Mouse (Mus musculus): ENCODE data around the gene Rab44. TPM values are rescaled to one million over a fixed set of nuclear protein-coding genes. Genes with fewer than 3 reads are reported as not detected.

The Rab44 gene
- polyA plus RNA-seq, 1 experiment = 0.06 TPM

DNA sequence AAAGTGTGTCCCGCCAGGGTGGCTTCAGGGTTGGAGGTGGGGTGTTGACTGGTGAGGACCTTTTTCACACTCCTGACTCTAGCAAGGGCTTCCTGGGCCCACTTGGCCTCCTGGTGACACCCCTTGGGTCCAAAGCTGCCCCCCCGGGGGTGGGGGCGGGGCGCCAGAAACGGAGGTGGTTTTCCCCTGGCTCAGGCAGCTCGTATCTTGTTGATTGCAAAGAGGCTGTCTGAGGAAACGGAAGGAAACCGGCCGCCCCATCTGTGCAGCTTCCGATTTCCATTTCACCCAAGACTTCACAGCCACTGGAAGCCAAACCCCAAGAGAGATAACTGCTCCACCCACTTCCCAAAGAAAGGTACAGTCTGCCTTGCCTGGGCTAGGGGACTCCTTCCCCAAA is 58.1 kb downstream of the Rab44 start:
- H3K79me3 ChIP-seq (ENCODE audit: low read depth) = no peaks in the 10 kb centered on the region
- H3K36me3 ChIP-seq (ENCODE audit: control insufficient read depth, insufficient read depth) = no peaks in the 10 kb centered on the region
- no peak overlapping the region for H3ac ChIP-seq (ENCODE audit: control insufficient read depth, insufficient read length, low read depth)
- TF ChIP-seq MYOG (IDR thresholded peaks at IDR 0.05; ENCODE audit: control insufficient read depth, extremely low read depth, insufficient read length) (no peak), CEBPB (IDR thresholded peaks at IDR 0.05; ENCODE audit: low read depth) (no peak), MYOD1 (IDR thresholded peaks at IDR 0.05; ENCODE audit: control insufficient read depth, insufficient read length, low read depth) (no peak), USF1 (IDR thresholded peaks at IDR 0.05; ENCODE audit: low read depth) (no peak), MAX (IDR thresholded peaks at IDR 0.05) (no peak), CTCF (IDR thresholded peaks at IDR 0.05; ENCODE audit: control insufficient read depth, insufficient read depth, insufficient read length) (no peak), FOSL1 (IDR thresholded peaks at IDR 0.05; ENCODE audit: insufficient read depth, low read length, poor library complexity, severe bottlenecking) (no peak)
- no peaks in the 10 kb centered on the region for H3K79me2 ChIP-seq (ENCODE audit: control insufficient read depth, insufficient read depth)
- no peak overlapping the region for H3K4me3 ChIP-seq (ENCODE audit: insufficient read depth, poor library complexity, severe bottlenecking)
- no peaks in the 10 kb centered on the region for H3K27me3 ChIP-seq (ENCODE audit: control insufficient read depth, insufficient read depth, insufficient read length)

DNA sequence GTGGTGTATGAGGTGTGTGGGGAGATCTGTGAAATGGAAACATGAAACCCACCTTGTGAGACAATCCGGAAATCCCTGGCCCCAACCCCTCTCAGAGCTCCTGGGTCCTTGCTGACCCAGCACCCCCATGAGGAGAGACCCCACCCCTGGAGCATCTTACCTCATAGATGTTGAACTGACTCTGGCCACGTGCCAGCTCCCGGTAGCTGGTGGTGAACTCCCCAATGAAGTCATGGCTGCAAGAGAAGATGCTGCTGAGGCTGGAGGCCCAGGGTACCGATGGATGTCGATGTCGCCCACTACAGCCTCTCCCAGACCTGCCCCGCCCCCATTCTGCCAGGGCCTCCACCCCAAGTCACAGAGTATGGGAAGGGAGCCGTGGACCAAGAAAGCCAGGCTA is 59.2 kb downstream of the Rab44 start:
- H3K79me3 ChIP-seq (ENCODE audit: low read depth) = no peaks in the 10 kb centered on the region
- H3K79me2 ChIP-seq (ENCODE audit: control insufficient read depth, insufficient read depth) = no peaks in the 10 kb centered on the region
- H3ac ChIP-seq (ENCODE audit: control insufficient read depth, insufficient read length, low read depth) = no peak overlapping the region
- no peak overlapping the region for H3K4me3 ChIP-seq (ENCODE audit: insufficient read depth, poor library complexity, severe bottlenecking)
- no peaks in the 10 kb centered on the region for H3K27me3 ChIP-seq (ENCODE audit: control insufficient read depth, insufficient read depth, insufficient read length)
- no peak for TF ChIP-seq CTCF (IDR thresholded peaks at IDR 0.05; ENCODE audit: control insufficient read depth, insufficient read depth, insufficient read length)
- no peak for TF ChIP-seq MAX (IDR thresholded peaks at IDR 0.05)
- no peak for TF ChIP-seq MYOG (IDR thresholded peaks at IDR 0.05; ENCODE audit: control insufficient read depth, extremely low read depth, insufficient read length)
- TF ChIP-seq FOSL1 (IDR thresholded peaks at IDR 0.05; ENCODE audit: insufficient read depth, low read length, poor library complexity, severe bottlenecking) = no peak
- no peak for TF ChIP-seq CEBPB (IDR thresholded peaks at IDR 0.05; ENCODE audit: low read depth)
- TF ChIP-seq USF1 (IDR thresholded peaks at IDR 0.05; ENCODE audit: low read depth) = no peak
- no peak for TF ChIP-seq MYOD1 (IDR thresholded peaks at IDR 0.05; ENCODE audit: control insufficient read depth, insufficient read length, low read depth)
- no peaks in the 10 kb centered on the region for H3K36me3 ChIP-seq (ENCODE audit: control insufficient read depth, insufficient read depth)

DNA sequence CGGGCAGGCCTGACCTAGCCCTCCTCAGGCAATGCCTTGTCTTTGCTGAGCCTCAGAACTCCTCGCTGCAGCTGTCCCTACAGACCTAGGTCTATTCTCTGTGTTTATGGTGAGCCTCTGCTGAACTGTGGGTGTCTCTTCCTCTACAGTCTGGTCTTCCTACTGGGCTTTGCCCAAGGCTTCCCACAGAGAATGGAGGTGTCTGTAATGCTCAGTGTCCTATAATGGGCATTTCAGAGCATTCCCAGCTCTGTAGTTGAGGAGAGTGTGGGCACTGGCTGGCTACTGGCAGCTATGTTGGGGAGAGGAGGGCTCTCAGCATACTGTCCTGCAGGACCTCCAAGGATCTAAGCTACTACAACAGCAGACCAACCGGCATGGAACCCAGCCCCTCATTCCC is 61.7 kb downstream of the Rab44 start:
- Histone ChIP-seq H3K36me3 (ENCODE audit: control insufficient read depth, insufficient read depth) (no peaks in the 10 kb centered on the region), H3K79me3 (ENCODE audit: low read depth) (no peaks in the 10 kb centered on the region), H3K27me3 (ENCODE audit: control insufficient read depth, insufficient read depth, insufficient read length) (no peaks in the 10 kb centered on the region), H3K79me2 (ENCODE audit: control insufficient read depth, insufficient read depth) (no peaks in the 10 kb centered on the region), H3ac (ENCODE audit: control insufficient read depth, insufficient read length, low read depth) (no peak overlapping the region), H3K4me3 (ENCODE audit: insufficient read depth, poor library complexity, severe bottlenecking) (no peak overlapping the region)
- TF ChIP-seq CTCF (IDR thresholded peaks at IDR 0.05; ENCODE audit: control insufficient read depth, insufficient read depth, insufficient read length) (no peak), CEBPB (IDR thresholded peaks at IDR 0.05; ENCODE audit: low read depth) (no peak), MYOG (IDR thresholded peaks at IDR 0.05; ENCODE audit: control insufficient read depth, extremely low read depth, insufficient read length) (no peak)

DNA sequence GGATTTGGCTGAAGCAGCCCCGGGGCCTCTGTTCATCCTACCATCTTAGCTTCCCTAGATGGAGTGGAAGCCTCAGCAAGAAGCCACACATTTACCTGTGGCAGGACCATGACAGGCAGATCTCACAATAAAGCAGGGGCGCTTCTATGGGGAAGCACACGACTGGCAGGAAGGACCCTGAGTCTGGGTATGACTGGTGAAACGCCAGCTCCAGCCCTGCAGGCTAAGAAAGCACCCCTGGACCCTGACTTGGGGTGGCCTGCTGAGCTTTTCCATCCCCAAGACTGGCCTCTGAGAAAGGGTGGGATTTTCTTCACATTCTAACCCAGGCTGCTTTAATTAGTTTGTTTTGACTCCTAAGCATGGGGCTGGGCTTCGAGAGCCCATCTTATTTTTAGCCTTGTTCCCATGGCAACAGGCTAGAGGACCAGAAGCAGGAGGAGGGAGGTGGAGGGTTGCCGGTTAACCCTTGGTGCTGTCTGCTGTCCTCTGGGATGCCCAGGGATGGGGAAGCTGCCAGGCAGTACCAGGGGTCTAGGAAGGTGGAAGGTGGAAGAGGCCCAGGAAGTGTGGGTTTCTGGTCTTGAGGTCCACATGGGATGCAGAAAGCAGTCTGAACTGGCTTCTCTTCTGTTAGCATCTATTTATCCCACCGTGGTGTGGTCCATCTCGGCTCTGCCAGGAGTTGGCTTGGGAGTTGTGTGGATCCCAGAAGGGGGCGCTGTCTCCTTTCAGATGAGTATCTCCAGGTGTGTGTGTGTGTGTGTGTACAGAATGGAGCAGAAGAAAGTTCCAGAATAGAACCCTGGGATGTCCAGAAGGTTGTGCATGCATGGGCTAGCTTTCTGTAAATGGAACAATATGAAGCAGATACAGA is 62.7 kb downstream of the Rab44 start:
- H3ac ChIP-seq (ENCODE audit: control insufficient read depth, insufficient read length, low read depth) = no peak overlapping the region
- H3K36me3 ChIP-seq (ENCODE audit: control insufficient read depth, insufficient read depth) = no peaks in the 10 kb centered on the region
- H3K4me3 ChIP-seq (ENCODE audit: insufficient read depth, poor library complexity, severe bottlenecking) = no peak overlapping the region
- peak; percentile 57 for TF ChIP-seq CTCF (IDR thresholded peaks at IDR 0.05; ENCODE audit: control insufficient read depth, insufficient read depth, insufficient read length)
- no peak for TF ChIP-seq MAX (IDR thresholded peaks at IDR 0.05)
- no peaks in the 10 kb centered on the region for H3K79me3 ChIP-seq (ENCODE audit: low read depth)
- H3K79me2 ChIP-seq (ENCODE audit: control insufficient read depth, insufficient read depth) = no peaks in the 10 kb centered on the region
- no peaks in the 10 kb centered on the region for H3K27me3 ChIP-seq (ENCODE audit: control insufficient read depth, insufficient read depth, insufficient read length)

DNA sequence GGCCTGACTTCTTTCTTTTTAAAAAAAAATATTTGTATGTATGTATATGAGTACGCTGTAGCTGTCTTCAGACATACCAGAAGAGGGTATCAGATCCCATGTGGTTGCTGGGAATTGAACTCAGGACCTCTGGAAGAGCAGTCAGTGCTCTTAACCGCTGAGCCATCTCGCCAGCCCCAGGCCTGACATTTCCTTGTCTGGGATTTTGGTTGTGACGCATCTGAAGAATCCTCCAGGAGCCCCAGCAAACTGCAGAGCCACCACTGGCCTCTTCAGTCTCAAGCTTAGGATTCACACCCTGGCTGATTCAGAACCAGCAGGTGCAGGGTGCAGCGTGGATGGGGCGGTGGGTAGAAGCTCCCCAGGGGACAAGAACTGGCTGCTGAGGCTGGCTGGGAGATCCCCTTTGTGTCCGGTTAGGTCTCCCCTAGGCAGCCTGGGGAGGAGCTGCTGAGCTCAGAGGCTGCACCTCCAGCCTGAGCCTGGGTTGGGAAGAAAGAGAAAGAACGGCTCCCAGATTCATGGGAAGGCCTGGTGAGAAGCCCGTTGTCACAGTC is 64.6 kb downstream of the Rab44 start:
- no peaks in the 10 kb centered on the region for H3K79me2 ChIP-seq (ENCODE audit: control insufficient read depth, insufficient read depth)
- H3K79me3 ChIP-seq (ENCODE audit: low read depth) = no peaks in the 10 kb centered on the region
- H3K4me3 ChIP-seq (ENCODE audit: insufficient read depth, poor library complexity, severe bottlenecking) = no peak overlapping the region
- H3K36me3 ChIP-seq (ENCODE audit: control insufficient read depth, insufficient read depth) = no peaks in the 10 kb centered on the region
- no peak for TF ChIP-seq CTCF (IDR thresholded peaks at IDR 0.05; ENCODE audit: control insufficient read depth, insufficient read depth, insufficient read length)
- TF ChIP-seq MYOG (IDR thresholded peaks at IDR 0.05; ENCODE audit: control insufficient read depth, extremely low read depth, insufficient read length) = no peak
- TF ChIP-seq MAX (IDR thresholded peaks at IDR 0.05) = no peak
- no peak for TF ChIP-seq CEBPB (IDR thresholded peaks at IDR 0.05; ENCODE audit: low read depth)
- TF ChIP-seq USF1 (IDR thresholded peaks at IDR 0.05; ENCODE audit: low read depth) = no peak
- TF ChIP-seq MYOD1 (IDR thresholded peaks at IDR 0.05; ENCODE audit: control insufficient read depth, insufficient read length, low read depth) = no peak
- TF ChIP-seq FOSL1 (IDR thresholded peaks at IDR 0.05; ENCODE audit: insufficient read depth, low read length, poor library complexity, severe bottlenecking) = no peak
- no peak overlapping the region for H3ac ChIP-seq (ENCODE audit: control insufficient read depth, insufficient read length, low read depth)
- H3K27me3 ChIP-seq (ENCODE audit: control insufficient read depth, insufficient read depth, insufficient read length) = no peaks in the 10 kb centered on the region

DNA sequence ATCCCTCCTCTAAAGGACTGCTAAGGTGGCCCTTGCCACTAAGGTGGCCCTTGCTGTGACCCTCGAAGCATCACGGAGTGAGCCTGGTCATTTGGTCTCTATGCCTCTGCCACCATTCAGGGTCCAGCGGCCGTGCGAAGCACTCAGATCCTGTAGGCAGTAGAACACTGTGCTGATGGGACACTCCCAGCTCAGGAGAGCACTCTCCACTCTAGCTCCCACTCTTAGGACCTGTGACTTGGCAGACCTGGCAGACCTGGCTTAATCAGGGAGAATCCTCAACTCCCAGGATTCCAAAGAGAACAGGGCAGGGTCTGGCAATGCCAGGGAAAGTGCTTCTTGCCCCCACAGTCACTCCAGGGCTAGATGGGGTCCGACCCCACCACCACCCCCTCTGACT is 66.0 kb downstream of the Rab44 start:
- H3K79me3 ChIP-seq (ENCODE audit: low read depth) = no peaks in the 10 kb centered on the region
- no peak for TF ChIP-seq MYOG (IDR thresholded peaks at IDR 0.05; ENCODE audit: control insufficient read depth, extremely low read depth, insufficient read length)
- TF ChIP-seq USF1 (IDR thresholded peaks at IDR 0.05; ENCODE audit: low read depth) = no peak
- no peak for TF ChIP-seq FOSL1 (IDR thresholded peaks at IDR 0.05; ENCODE audit: insufficient read depth, low read length, poor library complexity, severe bottlenecking)
- no peak for TF ChIP-seq CEBPB (IDR thresholded peaks at IDR 0.05; ENCODE audit: low read depth)
- TF ChIP-seq CTCF (IDR thresholded peaks at IDR 0.05; ENCODE audit: control insufficient read depth, insufficient read depth, insufficient read length) = no peak
- TF ChIP-seq MAX (IDR thresholded peaks at IDR 0.05) = no peak
- TF ChIP-seq MYOD1 (IDR thresholded peaks at IDR 0.05; ENCODE audit: control insufficient read depth, insufficient read length, low read depth) = no peak
- H3K36me3 ChIP-seq (ENCODE audit: control insufficient read depth, insufficient read depth) = no peaks in the 10 kb centered on the region
- no peak overlapping the region for H3ac ChIP-seq (ENCODE audit: control insufficient read depth, insufficient read length, low read depth)
- no peaks in the 10 kb centered on the region for H3K79me2 ChIP-seq (ENCODE audit: control insufficient read depth, insufficient read depth)
- H3K4me3 ChIP-seq (ENCODE audit: insufficient read depth, poor library complexity, severe bottlenecking) = no peak overlapping the region
- H3K27me3 ChIP-seq (ENCODE audit: control insufficient read depth, insufficient read depth, insufficient read length) = no peaks in the 10 kb centered on the region

Data from C2C12 (cell line).